Mouse (Mus musculus) cerebellum, postnatal 36 days (tissue): Measurements from ENCODE around the gene Ddx60.

ENCODE experiments used
- DNase-seq, 2 experiments: peaks; one replicate each; pipeline ENCODE4 v3.0.0; 2021 to 2022; ENCODE audit warnings: mixed read lengths in 2 of 2

The Ddx60 gene

GRCm38 (mm10) chr8:61989464-61989863 is 61.6 kb downstream of the Ddx60 start:
- no peak for DNase-seq

GRCm38 (mm10) chr8:61992796-61993195 is 64.9 kb downstream of the Ddx60 start:
- no peak for DNase-seq

GRCm38 (mm10) chr8:61997125-61997524 is 69.2 kb downstream of the Ddx60 start:
- no peak for DNase-seq

GRCm38 (mm10) chr8:62014166-62014565 is 86.3 kb downstream of the Ddx60 start:
- DNase-seq = no peak

GRCm38 (mm10) chr8:62014582-62014981 is 86.7 kb downstream of the Ddx60 start:
- no peak for DNase-seq

- no peak for DNase-seq
Observed at GRCm38 (mm10) chr8:62034351-62034750, 106.5 kb downstream of the Ddx60 start.

GRCm38 (mm10) chr8:62046809-62047208 is 118.9 kb downstream of the Ddx60 start:
- no peak for DNase-seq

- no peak for DNase-seq
Observed at GRCm38 (mm10) chr8:62060357-62060756, 132.5 kb downstream of the Ddx60 start.

GRCm38 (mm10) chr8:62068305-62068704 is 140.4 kb downstream of the Ddx60 start:
- no peak for DNase-seq

- no peak for DNase-seq
Observed at GRCm38 (mm10) chr8:62080195-62080802, 152.4 kb downstream of the Ddx60 start.

- DNase-seq = no peak
Observed at GRCm38 (mm10) chr8:62081804-62082203, 153.9 kb downstream of the Ddx60 start.
